Mouse (Mus musculus) stomach, postnatal 0 days (tissue): ENCODE data around the gene Gfod1.

Experiments used
- CTCF ChIP-seq: IDR thresholded peaks from 2 replicates; pipeline ENCODE4 v1.5.1; 2016; ENCODE audit warnings: antibody characterized with exemption, low read depth, mild to moderate bottlenecking, moderate library complexity
- EP300 ChIP-seq: optimal IDR thresholded peaks from 2 replicates; pipeline ENCODE3; 2016; ENCODE audit warnings: antibody characterized with exemption

DNA sequence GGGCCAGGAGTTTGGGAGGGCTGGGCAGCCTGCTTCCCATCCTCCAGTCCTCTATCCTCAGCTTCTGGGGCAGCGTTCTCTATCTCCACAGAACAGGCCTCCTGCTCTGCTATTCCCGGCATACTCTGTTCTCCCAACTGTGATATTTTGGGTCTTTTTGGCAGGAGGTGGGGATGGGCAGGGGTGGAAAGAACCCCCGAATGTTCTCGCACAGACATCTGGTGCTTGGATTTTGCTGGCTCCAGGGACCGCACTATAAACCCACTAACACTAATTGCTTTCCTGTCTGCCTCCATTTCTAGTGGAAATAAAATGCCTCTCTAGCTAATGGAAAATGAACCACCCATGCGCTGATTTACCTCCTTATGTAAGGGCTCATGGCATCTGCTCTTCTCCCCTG is 73.7 kb downstream of the Gfod1 start:
- TF ChIP-seq CTCF (no peak), EP300 (no peak)
